Mouse (Mus musculus) layer of hippocampus, postnatal 25 days (tissue): ENCODE data around the gene Nav1. TPM values are rescaled to one million over a fixed set of nuclear protein-coding genes. Genes with fewer than 3 reads are reported as not detected.

Experiments used
- DNase-seq, 2 experiments: peaks; one replicate each; pipeline ENCODE4 v3.0.0; 2022; ENCODE audit warnings: mixed read lengths in 2 of 2, low spot score in 1 of 2; ENCODE audit errors: extremely low spot score in 1 of 2
- total RNA-seq, 2 experiments: library from RNA; stranded (reverse); gene quantifications; 2 replicates each; pipeline ENCODE4 v1.2.3; 2021

The Nav1 gene
- total RNA-seq, 2 experiments from 2014 or later, result 64.2 to 96.4 TPM

DNA sequence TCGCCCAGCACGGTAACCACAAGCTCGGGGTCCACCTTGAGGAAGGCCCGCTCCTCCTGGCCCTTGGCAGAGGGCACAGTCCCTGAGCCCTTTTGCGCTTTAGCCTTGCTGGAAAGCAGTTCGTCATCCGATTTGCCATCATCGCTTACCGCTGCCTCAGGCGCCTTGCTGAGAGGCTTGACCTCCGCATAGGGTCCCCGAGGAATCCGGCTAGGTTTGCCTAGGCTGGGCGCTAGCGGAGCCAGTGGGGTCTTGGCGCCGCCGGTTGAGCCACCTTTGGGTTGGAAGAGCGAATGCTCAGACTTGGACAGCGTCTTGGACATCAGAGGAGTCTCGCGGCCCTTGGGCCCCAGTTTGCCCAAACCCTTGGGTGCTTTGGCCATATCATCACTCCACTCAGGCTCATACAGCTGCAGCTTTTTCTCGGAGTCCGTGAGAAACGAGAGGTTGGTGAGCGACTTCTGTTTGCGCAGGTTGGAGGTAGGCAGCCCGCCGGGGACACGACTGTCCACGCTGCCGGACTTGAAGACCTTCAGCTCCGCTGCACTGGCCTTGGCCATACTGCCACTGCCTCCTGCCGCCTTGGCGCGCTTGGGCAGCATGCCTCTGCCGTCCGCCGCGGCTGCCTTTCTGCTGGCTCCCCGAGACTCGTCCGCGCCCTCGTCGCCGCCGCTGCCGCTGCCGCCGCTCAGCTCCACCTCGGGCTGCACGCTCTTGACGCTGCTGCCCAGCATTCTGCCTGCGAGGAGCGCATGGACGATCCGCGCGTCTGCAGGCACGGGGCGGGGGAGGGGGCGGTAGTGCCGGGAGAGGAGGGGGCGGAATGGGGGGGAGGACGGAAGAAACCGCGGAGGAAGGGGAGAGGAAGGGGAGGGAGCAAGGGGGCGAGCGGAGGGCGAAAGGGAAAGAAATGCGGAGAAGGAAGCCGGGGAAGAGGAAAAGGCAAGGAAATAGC is 22.2 kb downstream of the Nav1 start:
- DNase-seq, result peak; percentile 58 to 63

DNA sequence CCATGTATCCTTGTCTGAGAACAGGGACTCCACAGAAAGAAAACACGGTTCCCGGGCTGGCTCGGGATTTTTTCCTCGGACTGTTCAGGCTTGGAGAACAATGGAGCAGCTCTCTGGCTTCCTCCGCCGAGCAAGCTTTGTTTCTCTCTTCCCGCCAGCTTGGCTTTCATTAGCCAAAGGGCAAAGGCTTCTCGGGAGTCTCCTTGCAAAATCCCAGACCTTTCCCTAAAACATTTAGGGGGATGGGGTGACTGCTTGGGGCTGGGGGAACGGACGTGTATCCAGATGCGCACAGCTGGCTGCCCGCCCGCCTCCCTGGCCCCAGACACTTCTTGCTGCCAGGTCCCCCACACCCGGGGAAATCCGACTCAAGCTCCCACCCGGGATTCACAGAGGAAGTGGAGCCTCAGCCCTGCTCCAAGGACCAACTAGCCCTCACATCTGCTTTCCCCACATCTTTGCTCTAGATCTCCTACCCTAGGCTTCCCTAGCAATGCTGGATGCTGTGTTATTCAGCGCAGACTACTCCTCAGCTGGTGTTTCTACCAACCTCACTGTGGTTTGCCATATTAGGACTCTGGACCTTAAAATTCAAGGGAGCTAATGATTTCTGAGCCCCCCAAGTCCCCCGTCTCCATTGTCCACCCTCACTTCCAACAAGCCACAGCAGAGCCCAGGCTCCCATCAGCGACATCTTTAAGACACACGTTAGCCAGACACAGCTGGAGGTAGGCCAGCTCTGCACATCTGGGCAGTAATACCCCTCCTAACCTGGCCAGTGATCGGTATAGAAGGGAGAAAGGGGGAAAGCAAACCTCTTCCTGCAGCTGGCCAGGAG is 23.2 kb downstream of the Nav1 start:
- DNase-seq, result peak in 1 of 2 experiments; percentile 37

DNA sequence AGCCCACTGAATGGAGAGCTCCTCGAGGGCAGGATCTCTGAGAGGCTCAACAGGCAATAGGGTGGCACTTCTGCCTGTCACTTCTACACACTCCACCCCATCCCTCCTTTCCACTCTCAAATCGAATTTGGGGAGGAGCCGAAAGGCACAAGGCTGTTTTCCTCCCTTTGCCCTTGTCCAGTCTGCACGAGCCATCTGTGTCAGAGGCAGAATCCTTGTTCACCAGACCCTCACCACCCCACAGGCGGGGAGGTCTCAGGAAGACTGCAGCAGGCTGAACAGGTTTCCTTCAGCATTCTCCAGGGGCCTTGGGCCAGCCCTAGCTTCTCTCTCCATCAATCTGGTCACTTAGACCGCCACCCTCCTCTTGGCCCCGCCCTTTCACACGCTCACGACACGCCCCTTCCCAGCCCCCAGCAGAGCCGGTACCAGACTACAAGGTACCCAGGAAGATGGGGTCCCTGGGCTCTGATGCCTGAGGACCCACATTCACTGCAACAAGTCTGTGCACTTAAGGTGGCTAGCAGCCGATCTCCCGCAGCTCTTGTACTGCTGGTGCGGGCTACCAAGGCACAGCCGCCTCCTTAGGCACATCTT is 23.9 kb downstream of the Nav1 start:
- DNase-seq, result peak; percentile 49 to 67

DNA sequence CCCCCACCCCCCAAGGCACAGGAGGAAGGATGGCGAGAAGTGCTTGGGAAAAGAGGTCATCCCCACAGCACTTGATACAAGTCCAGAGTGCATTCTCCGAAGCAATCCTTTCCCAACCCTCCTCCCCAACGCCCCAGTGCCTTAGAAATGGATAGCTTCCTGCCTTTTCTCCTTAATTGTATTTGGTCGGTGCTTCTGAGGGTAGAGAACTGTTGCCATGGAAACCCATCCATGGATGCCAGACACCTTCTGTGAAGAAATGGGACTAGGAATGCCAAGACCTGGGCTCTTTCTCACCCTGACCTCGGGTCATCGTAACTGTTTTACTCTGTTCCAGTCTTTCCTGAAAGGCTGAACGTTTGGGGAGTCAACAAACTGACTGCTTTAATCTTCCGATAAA is 26.1 kb downstream of the Nav1 start:
- no peak for DNase-seq

DNA sequence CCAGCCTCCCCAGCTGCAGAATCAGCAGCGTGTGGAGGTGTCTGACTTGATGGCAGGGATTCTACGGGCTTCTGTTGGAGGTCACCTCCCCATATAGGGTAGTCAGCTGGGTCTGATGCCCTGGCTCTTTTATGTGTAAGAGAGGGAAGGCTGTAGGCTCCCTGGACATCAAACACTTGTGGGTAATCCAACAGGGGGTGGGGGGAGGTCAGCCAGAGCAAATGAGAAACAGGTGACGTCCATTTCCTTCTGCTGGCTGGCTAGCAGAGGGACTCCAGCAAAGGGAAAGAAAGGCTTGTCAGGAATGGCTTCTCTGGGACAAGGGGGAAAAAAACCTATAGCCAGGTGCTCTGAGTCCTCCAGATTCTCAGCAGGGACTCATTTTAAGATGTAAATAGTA is 28.0 kb downstream of the Nav1 start:
- DNase-seq, result no peak

DNA sequence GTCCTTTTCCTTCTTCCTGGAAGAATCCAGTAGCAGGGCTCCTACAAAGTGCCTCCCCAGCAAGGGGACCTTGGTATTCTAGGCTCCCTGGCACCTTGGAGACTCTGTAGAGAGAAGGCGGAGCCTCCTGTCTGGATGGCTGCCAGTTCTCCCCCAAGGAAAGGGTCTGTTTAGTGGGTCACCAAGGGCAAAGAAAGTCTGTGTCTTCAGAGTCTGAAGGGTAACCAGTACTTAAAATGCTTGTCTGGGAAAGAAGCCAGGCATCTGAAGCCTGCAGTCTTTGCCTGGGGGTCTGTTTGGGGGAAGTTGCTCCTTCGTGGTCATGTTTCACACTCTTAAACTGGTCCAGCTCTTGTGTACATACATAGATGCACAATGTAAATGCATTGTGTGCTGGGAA is 29.3 kb downstream of the Nav1 start:
- DNase-seq, result no peak

DNA sequence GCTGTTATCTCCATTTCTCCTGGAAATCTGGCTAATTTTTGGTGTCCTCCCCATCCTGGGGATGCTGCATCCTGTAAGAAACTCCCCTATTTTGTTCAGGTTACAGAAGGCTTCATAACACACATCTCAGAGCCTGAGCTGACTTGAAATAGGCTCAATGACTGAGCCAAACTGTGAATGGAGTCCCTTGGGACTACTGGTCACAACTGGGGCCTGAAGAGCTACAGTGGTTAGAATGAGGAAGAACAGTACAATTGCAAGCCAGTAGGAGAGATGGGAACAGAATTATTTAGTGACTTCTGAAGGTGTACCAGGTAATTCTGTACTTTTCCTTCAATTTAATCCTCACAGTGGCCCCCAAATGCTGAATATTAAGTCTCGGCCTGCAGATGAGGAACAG is 31.7 kb downstream of the Nav1 start:
- no peak for DNase-seq

DNA sequence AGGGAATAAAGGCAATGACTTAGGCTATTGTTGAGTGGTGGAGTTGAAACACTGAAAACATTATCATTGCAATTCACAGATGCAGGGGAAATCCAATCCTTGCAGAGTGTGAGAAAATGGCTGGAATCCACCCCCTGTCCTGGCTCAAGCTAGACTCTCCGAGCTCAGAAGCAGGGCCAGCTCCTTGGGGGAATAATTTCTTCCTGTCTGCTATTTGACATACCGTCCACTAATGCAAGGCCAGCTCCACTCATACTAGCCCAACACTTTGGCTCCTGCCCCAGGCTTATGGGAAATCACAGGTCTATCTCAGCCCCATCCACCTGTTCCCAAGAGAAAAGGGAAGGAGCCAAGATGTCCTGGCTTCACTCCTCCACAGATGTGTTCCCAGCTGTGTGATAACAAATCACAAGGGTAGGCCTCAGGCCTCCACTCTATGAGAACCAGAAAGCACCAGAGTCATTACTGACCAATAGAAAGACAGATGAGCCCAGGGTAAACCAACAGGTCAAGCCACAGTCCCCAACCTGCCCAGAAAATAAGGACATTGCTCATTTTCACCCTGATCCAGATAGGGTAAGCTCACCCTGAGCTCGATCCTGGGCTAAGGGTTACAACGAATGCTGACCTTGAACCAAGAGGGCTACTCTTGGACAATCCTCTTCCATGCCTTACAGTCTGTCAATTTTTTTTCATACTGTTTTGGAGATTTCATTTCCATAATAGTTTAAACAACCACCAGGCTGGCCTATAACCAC is 32.5 kb downstream of the Nav1 start:
- no peak for DNase-seq

DNA sequence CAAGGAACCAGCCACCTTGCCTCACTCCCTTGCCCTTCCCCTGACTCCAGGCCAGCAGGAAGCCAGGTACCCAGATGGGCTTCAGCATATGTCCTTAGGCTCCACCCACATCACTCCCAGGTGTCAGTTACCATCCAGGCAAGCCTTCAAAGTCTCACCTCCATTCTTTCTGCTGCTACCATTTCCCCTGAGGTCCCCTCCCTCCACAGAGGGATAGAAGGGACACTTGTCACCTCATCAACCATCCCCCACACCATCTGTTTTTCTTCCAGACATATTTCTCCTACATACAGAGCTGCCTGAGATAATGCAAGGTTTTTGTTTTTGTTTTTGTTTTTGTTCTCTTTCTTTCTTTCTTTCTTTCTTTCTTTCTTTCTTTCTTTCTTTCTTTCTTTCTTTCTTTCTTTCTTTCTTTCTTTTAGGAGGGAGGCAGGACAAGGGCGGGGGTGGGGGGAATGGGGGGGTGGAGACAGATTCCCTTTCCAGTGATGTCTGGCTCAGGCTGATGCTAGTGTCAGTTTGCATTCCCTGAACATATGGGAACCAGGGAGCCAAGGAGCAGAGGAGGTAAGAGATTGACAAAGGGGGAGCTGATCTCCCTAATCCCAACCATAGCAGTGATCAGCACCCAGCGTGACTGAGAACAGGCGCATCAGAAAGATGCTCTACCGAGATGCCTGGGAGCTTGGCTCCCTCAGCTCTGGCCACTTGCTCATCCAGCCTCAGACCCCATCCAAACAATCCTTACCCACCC is 34.8 kb downstream of the Nav1 start:
- no peak for DNase-seq

DNA sequence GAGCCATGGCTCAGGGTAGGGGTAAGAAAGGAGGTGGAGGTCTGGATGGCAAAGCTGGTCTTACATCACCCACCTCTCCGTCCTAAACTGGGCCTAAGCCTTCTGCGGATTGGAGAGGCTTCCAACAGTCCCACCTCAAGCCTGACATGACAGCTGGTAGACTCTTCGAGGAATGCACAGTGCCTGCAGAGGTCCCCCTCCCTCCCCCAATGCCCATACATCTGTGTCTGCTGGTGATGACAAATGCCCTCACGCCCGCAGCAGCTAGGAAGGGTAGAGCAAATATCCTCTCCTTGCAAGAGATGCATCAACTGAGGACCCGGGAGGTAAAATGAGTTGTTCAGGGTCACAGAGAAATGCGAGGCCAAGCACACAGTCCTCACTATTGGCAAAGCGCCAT is 39.0 kb downstream of the Nav1 start:
- no peak for DNase-seq

DNA sequence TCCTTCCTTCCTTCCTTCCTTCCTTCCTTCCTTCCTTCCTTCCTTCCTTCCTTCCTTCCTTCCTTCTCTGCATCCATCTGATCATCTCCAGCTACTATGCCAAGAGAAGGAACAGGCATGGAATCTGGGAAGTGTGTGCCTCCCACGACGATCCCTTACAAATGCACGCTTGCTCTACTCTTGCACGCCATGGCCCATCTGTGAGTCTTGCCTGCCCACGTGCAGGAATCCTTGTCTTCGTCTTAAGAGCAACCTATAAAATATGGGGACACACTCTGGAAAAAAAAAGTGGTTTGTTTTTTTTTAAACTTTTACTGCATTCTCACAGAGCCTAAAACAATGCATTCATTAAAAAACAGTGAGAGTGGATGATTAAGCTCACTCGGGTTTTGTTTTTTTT is 40.5 kb downstream of the Nav1 start:
- DNase-seq, result no peak

DNA sequence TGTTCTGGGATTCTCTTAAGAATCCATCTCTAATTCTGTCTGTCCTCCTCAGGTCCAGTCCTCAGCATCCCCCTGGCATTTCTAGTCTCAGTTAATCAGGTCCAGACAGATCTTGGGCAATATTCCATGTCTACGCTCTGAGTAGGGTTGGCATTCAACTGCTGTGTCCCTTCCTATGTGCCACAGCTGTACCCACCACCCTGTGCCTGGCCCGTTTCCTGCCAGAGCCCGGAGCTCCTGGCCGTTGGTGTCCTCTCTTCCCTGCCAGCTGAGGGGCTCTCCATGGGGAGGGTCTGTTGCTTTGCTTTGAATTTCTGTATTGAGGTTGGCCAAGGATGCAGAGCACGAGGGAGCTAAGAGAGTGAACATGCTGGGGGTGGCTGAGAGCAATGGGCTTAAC is 41.3 kb downstream of the Nav1 start:
- no peak for DNase-seq

DNA sequence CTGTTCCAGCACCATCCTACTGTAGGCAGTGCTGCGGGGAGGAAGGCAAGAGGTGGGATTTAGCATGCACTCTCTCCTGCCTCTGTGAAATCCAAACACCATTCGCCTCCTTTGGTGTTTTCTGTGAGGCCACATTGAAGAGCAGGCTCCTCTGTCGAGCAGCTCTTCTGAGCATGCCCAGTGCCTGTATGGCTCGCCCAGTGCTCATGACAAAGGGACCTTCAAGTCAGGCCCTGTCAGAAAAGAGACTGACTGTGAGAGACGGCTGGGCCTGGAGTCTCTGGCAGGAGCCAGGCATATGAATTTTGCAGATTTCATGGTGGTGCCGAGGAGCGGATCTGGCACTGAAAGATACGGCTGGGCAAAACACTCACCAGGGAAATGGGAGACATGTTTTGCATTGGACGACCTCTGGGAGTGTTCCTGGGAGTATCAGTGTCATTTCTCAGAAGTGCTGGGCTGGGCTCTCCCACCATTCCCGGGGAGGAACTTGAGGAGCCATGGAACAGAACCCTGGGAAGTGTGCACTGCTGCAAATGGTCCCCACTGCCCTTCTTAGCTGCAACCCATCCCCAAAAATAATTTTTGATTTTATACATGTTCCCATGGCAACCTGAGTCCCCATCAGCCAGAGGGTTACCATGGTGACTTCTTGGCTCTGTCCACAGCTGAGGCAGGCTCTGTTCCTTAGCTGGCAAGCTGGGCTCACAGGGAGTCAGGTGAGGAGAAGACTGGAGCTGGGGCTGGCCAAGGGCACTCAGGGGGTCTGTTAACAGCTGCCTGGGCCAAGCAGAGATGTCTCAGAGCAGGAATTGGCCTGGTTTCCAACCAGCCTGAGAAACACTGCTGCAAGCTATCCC is 42.2 kb downstream of the Nav1 start:
- no peak for DNase-seq

DNA sequence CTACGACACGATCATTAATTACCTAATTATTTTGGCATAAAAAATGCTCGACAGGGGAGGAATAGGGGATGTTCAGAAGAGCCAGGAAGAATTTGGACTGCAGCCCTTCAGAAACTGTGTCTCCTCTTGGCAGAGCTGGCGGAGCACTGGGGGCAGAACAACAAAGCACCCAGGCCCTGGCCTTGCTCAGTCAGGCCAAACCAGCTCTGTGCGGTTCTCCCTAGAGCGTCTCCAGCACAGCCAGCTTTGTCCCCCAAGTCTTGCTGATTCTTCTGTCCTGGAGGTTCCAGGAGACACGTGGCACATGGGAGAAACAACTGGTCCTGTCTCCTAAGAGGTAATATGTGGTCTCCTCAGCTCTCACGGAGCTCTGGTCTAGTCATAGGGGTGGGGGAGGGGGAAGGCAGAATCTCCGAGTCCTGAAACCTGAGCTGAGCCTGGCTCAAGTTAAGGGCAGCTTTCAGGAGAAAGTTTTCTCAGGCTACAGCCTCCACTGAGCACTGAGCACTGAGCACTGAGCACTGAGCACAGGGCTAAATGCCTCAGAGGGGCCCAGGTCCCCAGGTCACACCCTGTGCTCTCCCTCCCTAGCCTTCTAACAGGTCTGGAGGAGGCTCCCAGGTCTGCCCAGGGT is 43.2 kb downstream of the Nav1 start:
- no peak for DNase-seq

DNA sequence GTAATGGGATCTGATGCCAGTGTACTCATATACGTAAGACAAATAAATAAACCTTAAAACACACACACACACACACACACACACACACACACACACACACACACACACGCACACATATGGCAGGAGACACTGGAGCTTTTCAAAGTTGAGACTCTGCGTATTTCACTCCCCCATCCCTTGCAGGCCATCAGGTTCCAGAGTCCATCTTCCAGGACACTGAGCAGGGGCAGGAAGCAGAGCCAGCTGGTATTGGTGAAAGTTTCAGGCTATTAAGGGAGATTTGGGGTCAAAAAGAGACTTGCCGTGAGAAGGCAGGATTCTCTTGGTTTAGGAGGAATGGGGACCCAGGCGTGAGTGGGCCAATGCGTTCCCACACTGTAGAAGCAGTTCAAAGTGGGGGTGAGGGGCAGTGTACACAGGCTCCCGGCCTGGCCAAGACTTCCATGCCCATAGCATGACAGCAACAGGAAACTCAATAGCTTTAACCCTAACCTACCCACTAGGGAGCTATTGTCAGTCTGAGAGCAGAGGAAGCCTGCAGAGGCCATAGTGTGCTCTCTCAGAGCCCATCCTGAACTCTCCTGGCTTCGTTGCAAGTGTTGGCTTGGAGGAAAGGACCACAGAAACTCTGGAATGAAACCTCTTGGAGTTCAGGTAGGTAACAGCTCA is 44.0 kb downstream of the Nav1 start:
- DNase-seq, result no peak

DNA sequence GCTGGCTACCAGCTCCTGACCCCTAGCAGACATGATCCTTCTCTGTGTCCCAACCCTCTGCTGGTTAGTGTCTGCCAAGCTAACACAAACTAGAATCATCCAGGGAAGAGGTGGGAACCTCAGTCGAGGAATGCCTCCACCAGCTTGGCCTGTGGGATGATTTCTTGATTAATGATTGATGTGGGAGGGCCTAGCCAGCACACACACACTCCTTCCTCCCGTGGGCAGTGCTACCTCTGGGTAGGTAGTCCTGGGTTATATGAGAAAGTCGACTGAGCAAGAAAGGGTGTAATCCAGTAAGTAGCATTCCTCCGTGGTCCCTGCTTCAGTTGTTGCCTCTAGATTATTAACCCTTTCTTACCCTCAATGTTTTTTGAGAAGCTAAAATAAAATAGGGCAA is 45.0 kb downstream of the Nav1 start:
- DNase-seq, result no peak

DNA sequence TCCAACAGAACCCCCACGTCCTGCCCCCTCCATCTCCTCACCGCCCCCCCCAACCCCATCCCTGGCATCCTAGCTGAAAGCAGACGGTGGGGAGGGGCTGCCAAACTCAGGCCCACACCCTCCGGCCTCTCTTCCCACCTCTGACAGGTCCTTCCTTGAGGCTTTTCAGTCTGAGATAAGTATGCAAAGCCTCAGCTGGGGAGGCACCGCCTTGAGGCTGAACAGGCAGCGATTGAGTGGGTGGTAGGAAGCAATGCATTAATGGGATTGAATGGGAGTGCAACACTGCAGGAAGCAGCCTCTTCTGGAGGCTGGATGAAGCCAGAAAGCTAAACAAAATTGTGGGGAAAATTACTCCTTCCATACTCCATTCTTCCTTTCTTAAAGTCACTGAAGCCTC is 45.8 kb downstream of the Nav1 start:
- no peak for DNase-seq

DNA sequence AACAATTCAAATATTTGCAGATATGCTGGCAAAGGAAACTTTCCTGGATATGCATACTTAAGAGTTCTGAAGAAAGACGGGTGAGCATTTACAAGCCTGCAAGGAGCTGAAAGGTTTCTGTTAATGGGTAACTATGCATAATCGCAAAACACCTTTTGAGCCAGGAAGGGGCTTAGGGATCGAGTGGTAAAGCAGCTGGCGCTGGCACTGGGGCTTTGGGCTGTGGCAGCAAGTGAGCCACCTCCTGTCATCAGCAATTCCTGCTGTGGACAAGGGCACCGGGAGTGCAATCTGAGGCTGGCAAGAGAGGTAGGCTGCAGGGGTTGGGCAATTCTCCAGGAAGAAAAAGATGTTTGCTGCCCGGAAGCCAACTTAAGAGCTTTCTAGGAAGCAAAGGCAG is 49.1 kb downstream of the Nav1 start:
- no peak for DNase-seq
